Mouse (Mus musculus) liver, embryonic 11.5 days (tissue): ENCODE results near the gene Sult6b2. TPM values are rescaled to one million over a fixed set of nuclear protein-coding genes. Genes with fewer than 3 reads are reported as not detected.

ENCODE experiments used
- ATAC-seq: fragments of 200-750 bp; cut with Nextera tagmentation; replicated peaks from 2 replicates; pipeline ENCODE4 v1.8.0; 2017; ENCODE audit warnings: moderate number of reproducible peaks, mild to moderate bottlenecking, moderate TSS enrichment, moderate library complexity; ENCODE audit not compliant: low FRiP score
- DNase-seq: peaks from one replicate; pipeline ENCODE4 v3.0.0-alpha.2; 2017; ENCODE audit warnings: low spot score
- H3K27ac ChIP-seq: fragments of 300-500 bp; sonication (generic); 2 replicates; pipeline ENCODE4 v1.5.1; 2014; ENCODE audit warnings: mild to moderate bottlenecking, low read depth, low read length, control low read depth
- H3K27me3 ChIP-seq: fragments of 300-500 bp; sonication (generic); replicated peaks from 2 replicates; pipeline ENCODE4 v1.6.1; 2014; ENCODE audit warnings: low read length, mixed read lengths; ENCODE audit not compliant: control insufficient read depth, insufficient read depth
- H3K36me3 ChIP-seq: fragments of 300-500 bp; sonication (generic); 2 replicates; pipeline ENCODE4 v1.6.1; 2014; ENCODE audit warnings: mild to moderate bottlenecking, low read length, moderate library complexity, mixed read lengths; ENCODE audit not compliant: control insufficient read depth, insufficient read depth
- H3K4me1 ChIP-seq: fragments of 300-500 bp; sonication (generic); replicated peaks from 2 replicates; pipeline ENCODE4 v1.6.1; 2014; ENCODE audit warnings: low read length, mixed read lengths; ENCODE audit not compliant: control insufficient read depth, insufficient read depth
- H3K4me2 ChIP-seq: fragments of 300-500 bp; sonication (generic); 2 replicates; pipeline ENCODE4 v1.6.1; 2014; ENCODE audit warnings: mild to moderate bottlenecking, control low read depth, moderate library complexity
- H3K4me3 ChIP-seq: fragments of 300-500 bp; sonication (generic); 2 replicates; pipeline ENCODE4 v1.5.1; 2014; ENCODE audit warnings: low read depth, low read length, control low read depth
- H3K9ac ChIP-seq: fragments of 300-500 bp; sonication (generic); 2 replicates; pipeline ENCODE4 v1.6.1; 2014; ENCODE audit warnings: low read depth, low read length, control low read depth
- H3K9me3 ChIP-seq: fragments of 300-500 bp; sonication (generic); 2 replicates; pipeline ENCODE4 v1.6.1; 2016; ENCODE audit warnings: low read length, inconsistent platforms, mixed read lengths; ENCODE audit not compliant: control insufficient read depth
- WGBS: fragments of 180-500 bp; shearing (Covaris S2); extraction: QIAGEN DNeasy Blood & Tissue Kit; methylation state at CpG from one replicate; pipeline ENCODE4 v1.1.7; 2014; 5-methylcytosine and 5-hydroxymethylcytosine counted together
- polyA plus RNA-seq: library from polyadenylated mRNA; unstranded; fragments of >200 nt; fragmentation: Nextera tagmentation; extraction: Ambion mirVana; gene quantifications from 2 replicates; pipeline ENCODE4 v1.2.1, GENCODE M21; 2014

Sult6b2 gene
- polyA plus RNA-seq, 1 experiment from 2014 or later: 0.07 TPM

DNA sequence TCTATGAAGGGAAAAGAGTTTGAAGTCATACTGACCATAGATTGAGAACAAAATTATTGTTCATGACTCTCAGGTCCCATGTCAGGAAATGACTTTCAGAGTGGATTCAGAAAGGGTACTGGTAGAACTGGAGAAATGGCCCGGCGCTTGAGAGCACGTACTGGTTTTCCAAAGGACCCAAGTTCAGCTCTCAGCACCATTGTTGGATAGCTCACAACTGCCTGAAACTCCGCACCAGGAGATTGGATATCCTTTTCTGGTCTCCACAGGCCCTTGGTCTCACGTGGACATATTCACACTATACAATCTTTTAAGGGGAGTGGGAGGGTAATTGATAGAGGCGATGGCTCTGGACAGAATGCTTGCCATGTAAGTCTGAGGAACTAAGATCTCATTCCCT is 46.3 kb downstream of the Sult6b2 start:
- Histone ChIP-seq H3K36me3 (peaks cover 12% of the 10 kb centered on the region), H3K4me3 (peak overlapping the region; percentile 81), H3K9ac (peak overlapping the region; percentile 54), H3K9me3 (no peaks in the 10 kb centered on the region), H3K27ac (peak overlapping the region; percentile 74), H3K27me3 (no peaks in the 10 kb centered on the region), H3K4me2 (peak overlapping the region; percentile 71), H3K4me1 (peaks cover 16% of the 10 kb centered on the region)
- no peak for DNase-seq
- 71% methylated on average over 6 of the region's 6 CpGs for WGBS
- ATAC-seq: no peak

GRCm38 (mm10) chr6:142757334-142757965 is 46.9 kb downstream of the Sult6b2 start:
- DNase-seq (no peak), ATAC-seq (peak; percentile 77)
- peak overlapping the region; percentile 96 for H3K27ac ChIP-seq
- H3K4me3 ChIP-seq: peak overlapping the region; percentile 81
- H3K36me3 ChIP-seq: peaks cover 12% of the 10 kb centered on the region
- 20% methylated on average over 10 of the region's 10 CpGs for WGBS
- peak overlapping the region; percentile 75 for H3K9ac ChIP-seq
- peaks cover 20% of the 10 kb centered on the region for H3K4me1 ChIP-seq
- no peaks in the 10 kb centered on the region for H3K27me3 ChIP-seq
- H3K9me3 ChIP-seq: no peaks in the 10 kb centered on the region
- peak overlapping the region; percentile 71 for H3K4me2 ChIP-seq

- peaks cover 12% of the 10 kb centered on the region for H3K36me3 ChIP-seq
- peaks cover 24% of the 10 kb centered on the region for H3K4me1 ChIP-seq
- H3K4me3 ChIP-seq: peak within 1 kb of the TSS; percentile 81
- H3K4me2 ChIP-seq: peak within 1 kb of the TSS; percentile 71
- H3K27me3 ChIP-seq: no peaks in the 10 kb centered on the region
- DNase-seq: peak; percentile 88
- no peaks in the 10 kb centered on the region for H3K9me3 ChIP-seq
- peak; percentile 90 for ATAC-seq
- under 1% methylated on average over 58 of the region's 68 CpGs for WGBS
- H3K27ac ChIP-seq: peak within 1 kb of the TSS; percentile 96
- H3K9ac ChIP-seq: peak within 1 kb of the TSS; percentile 75
Measured at GRCm38 (mm10) chr6:142756507-142757333, 47.6 kb downstream of the Sult6b2 start, which contains the start of gene Cmas. Cmas (plus strand) TSS chr6:142756686.

DNA sequence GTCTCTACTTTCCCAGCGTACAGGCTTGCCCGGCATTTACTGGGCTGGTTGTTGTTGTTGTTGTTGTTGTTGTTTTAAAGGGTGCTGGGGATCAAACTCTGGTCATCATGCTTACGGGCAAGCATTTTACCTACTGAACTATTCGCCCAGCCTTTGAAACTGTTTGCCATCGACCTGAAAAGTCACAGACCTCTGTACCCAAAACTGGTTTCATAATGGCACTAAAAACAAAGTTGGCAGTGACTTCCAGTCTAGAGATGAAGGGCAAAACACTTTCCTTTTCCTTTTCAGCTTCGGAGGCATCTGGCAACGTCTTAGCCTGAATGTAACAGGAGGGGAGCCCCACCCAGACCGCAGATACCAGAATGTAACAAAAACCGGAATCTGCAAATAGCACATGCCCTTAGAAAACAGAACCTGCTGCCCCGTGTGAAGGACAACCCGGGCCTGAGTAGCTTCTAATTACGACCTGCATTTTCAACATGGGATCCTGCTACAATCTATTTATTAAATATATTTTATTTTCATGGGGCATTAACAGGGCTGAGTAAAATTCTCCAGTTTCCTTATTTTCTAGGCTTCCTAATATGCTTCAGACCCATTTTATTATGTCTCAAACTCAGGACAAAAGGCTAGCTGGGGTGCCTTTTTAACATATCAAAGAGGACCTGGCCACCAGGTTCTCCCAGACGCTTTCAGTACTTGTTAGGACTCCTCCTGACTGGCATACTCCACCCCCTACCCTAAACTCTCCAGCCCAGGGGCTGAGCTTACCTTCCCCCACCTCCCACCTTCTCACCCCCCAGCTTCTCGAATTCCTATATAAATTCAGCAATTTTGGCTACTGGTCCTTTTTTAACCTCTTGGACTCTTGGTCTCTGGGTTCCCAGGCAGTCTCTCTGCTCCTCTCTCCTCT is 51.7 kb downstream of the Sult6b2 start:
- no peaks in the 10 kb centered on the region for H3K36me3 ChIP-seq
- H3K9me3 ChIP-seq: no peaks in the 10 kb centered on the region
- H3K27me3 ChIP-seq: no peaks in the 10 kb centered on the region
- no peak for DNase-seq
- 35% methylated on average over 14 of the region's 14 CpGs for WGBS
- no peak overlapping the region for H3K27ac ChIP-seq
- H3K9ac ChIP-seq: 0 out of 2 replicates have a peak overlapping the region, but pooled peaks have one; percentile 9
- H3K4me2 ChIP-seq: peak overlapping the region; percentile 29
- no peak overlapping the region for H3K4me3 ChIP-seq
- H3K4me1 ChIP-seq: peaks cover 20% of the 10 kb centered on the region
- ATAC-seq: no peak

DNA sequence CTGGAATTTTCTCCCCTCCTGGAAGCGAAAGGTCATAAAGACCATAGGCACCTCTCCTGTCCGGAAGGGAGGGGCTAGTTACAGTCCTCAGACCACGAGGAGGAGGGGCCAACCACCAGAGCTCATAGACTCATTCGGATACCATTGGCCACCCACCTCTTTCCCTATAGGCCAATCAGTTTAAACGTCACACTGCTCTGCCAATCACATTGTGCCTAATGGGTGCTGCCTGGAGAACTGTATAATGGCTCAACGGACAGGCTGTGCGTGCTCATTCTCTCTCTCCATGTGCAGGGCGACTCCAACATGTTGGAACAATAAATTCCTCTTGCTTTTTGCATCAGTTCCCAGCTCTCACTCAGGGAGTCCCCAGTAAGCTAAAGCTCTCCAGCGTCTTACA is 52.9 kb downstream of the Sult6b2 start:
- 58% methylated on average over 9 of the region's 9 CpGs for WGBS
- no peaks in the 10 kb centered on the region for H3K9me3 ChIP-seq
- no peak overlapping the region for H3K4me3 ChIP-seq
- H3K27ac ChIP-seq: no peak overlapping the region
- ATAC-seq: no peak
- no peaks in the 10 kb centered on the region for H3K36me3 ChIP-seq
- H3K9ac ChIP-seq: no peak overlapping the region
- no peak overlapping the region for H3K4me2 ChIP-seq
- peaks cover 20% of the 10 kb centered on the region for H3K4me1 ChIP-seq
- H3K27me3 ChIP-seq: no peaks in the 10 kb centered on the region
- DNase-seq: no peak

- DNase-seq (no peak), ATAC-seq (no peak)
- Histone ChIP-seq H3K27me3 (no peaks in the 10 kb centered on the region), H3K9me3 (no peaks in the 10 kb centered on the region), H3K9ac (no peak overlapping the region), H3K36me3 (no peaks in the 10 kb centered on the region), H3K27ac (no peak overlapping the region), H3K4me3 (no peak overlapping the region), H3K4me2 (no peak overlapping the region), H3K4me1 (peaks cover 17% of the 10 kb centered on the region)
- 50% methylated on average over 8 of the region's 8 CpGs for WGBS
Measured at GRCm38 (mm10) chr6:142748057-142748708, 56.1 kb downstream of the Sult6b2 start.

- WGBS: 61% methylated on average over 2 of the region's 2 CpGs
- no peak for DNase-seq
- H3K27ac ChIP-seq: no peak overlapping the region
Measured at GRCm38 (mm10) chr6:142747165-142747564, 57.1 kb downstream of the Sult6b2 start.

GRCm38 (mm10) chr6:142746765-142747164 is 57.5 kb downstream of the Sult6b2 start:
- no peak for ATAC-seq
- H3K9me3 ChIP-seq: no peaks in the 10 kb centered on the region
- H3K36me3 ChIP-seq: no peaks in the 10 kb centered on the region
- H3K4me2 ChIP-seq: no peak overlapping the region
- 47% methylated on average over 7 of the region's 7 CpGs for WGBS
- no peak overlapping the region for H3K9ac ChIP-seq
- H3K4me3 ChIP-seq: no peak overlapping the region
- H3K4me1 ChIP-seq: peaks cover 7% of the 10 kb centered on the region; the same call in 1 of the 2 replicates
- H3K27ac ChIP-seq: no peak overlapping the region
- no peaks in the 10 kb centered on the region for H3K27me3 ChIP-seq
- DNase-seq: no peak

More at GRCm38 (mm10) chr6:142747165-142747564, 57.1 kb downstream of the Sult6b2 start:
- no peaks in the 10 kb centered on the region for H3K9me3 ChIP-seq
- no peaks in the 10 kb centered on the region for H3K27me3 ChIP-seq
- no peak overlapping the region for H3K4me2 ChIP-seq
- no peak overlapping the region for H3K9ac ChIP-seq
- no peak overlapping the region for H3K4me3 ChIP-seq
- no peaks in the 10 kb centered on the region for H3K36me3 ChIP-seq
- peaks cover 8% of the 10 kb centered on the region; the same call in 1 of the 2 replicates for H3K4me1 ChIP-seq
- ATAC-seq: no peak
